Mouse (Mus musculus) lung, adult 2 months (tissue): Measurements from ENCODE around the gene Txndc5. TPM values are rescaled to one million over a fixed set of nuclear protein-coding genes. Genes with fewer than 3 reads are reported as not detected.

Experiments used
- DNase-seq: peaks from one replicate; pipeline ENCODE4 v3.0.0; 2022
- H3K4me1 ChIP-seq: fragments of 200-500 bp; 2 replicates; pipeline ENCODE4 v1.6.1; 2011; ENCODE audit warnings: low read length; ENCODE audit not compliant: control insufficient read depth, insufficient read depth
- H3K4me3 ChIP-seq: fragments of 200-500 bp; replicated peaks from 2 replicates; pipeline ENCODE3; 2011; ENCODE audit warnings: low read depth, mild to moderate bottlenecking, control low read depth, low read length; ENCODE audit errors: extremely low read depth
- CTCF ChIP-seq: fragments of 200-500 bp; IDR thresholded peaks from 2 replicates; pipeline ENCODE4 v1.5.1; 2011; ENCODE audit warnings: mild to moderate bottlenecking, low read length, control low read depth; ENCODE audit not compliant: insufficient read depth
- POLR2A ChIP-seq: fragments of 200-500 bp; IDR thresholded peaks from 2 replicates; pipeline ENCODE4 v1.6.1; 2011; ENCODE audit warnings: low read depth, mild to moderate bottlenecking, control low read depth, low read length, borderline replicate concordance; ENCODE audit errors: extremely low read depth
- WGBS: fragments of 180-500 bp; shearing (Covaris S2); methylation state at CpG from one replicate; pipeline ENCODE4 v1.1.7; 2018; 5-methylcytosine and 5-hydroxymethylcytosine counted together
- polyA plus RNA-seq: library from polyadenylated mRNA; depleted of rRNA; stranded (reverse); fragments of >200 nt; gene quantifications from 2 replicates; pipeline ENCODE4 v1.2.3, GENCODE M21; 2012; rRNA removed

Gene Txndc5
- 134 and 151 TPM in 2 replicates for polyA plus RNA-seq

GRCm38 (mm10) chr13:38528687-38529294 lies at the start of gene Txndc5:
Txndc5 (minus strand) TSS chr13:38528824.
- TF ChIP-seq POLR2A (no peak), CTCF (no peak)
- WGBS = 43% methylated on average over 9 of the region's 9 CpGs
- no peak for DNase-seq
- H3K4me3 ChIP-seq = peak within 1 kb of the TSS; percentile 78
- H3K4me1 ChIP-seq = peaks cover 21% of the 10 kb centered on the region

- Histone ChIP-seq H3K4me1 (peaks cover 5% of the 10 kb centered on the region), H3K4me3 (no peak overlapping the region)
- no peak for DNase-seq
- WGBS = 60% methylated on average over 3 of the region's 3 CpGs
- TF ChIP-seq CTCF (no peak), POLR2A (no peak)
Observed at GRCm38 (mm10) chr13:38574668-38575067, 46.0 kb upstream of the Txndc5 start.

- 94% methylated on average over 1 of the region's 1 CpGs for WGBS
Observed at GRCm38 (mm10) chr13:38573281-38573680, 44.7 kb upstream of the Txndc5 start.

GRCm38 (mm10) chr13:38565245-38565644 lies 36.6 kb upstream of the Txndc5 start:
- WGBS = 80% methylated on average over 4 of the region's 4 CpGs
- H3K4me1 ChIP-seq = no peaks in the 10 kb centered on the region
- no peak overlapping the region for H3K4me3 ChIP-seq
- DNase-seq = no peak
- TF ChIP-seq POLR2A (no peak), CTCF (no peak)

More at GRCm38 (mm10) chr13:38573281-38573680, 44.7 kb upstream of the Txndc5 start:
- DNase-seq = no peak
- TF ChIP-seq CTCF (no peak), POLR2A (no peak)
- H3K4me1 ChIP-seq = no peaks in the 10 kb centered on the region
- H3K4me3 ChIP-seq = no peak overlapping the region

- no peak for DNase-seq
- peaks cover 3% of the 10 kb centered on the region; the same call in 1 of the 2 replicates for H3K4me1 ChIP-seq
- H3K4me3 ChIP-seq = no peak overlapping the region
- TF ChIP-seq POLR2A (no peak), CTCF (no peak)
- 44% methylated on average over 11 of the region's 11 CpGs for WGBS
Observed at GRCm38 (mm10) chr13:38554611-38555010, 26.0 kb upstream of the Txndc5 start.

- TF ChIP-seq CTCF = no peak
- Histone ChIP-seq H3K4me3 (no peak overlapping the region), H3K4me1 (peaks cover 3% of the 10 kb centered on the region; the same call in 1 of the 2 replicates)
- 38% methylated on average over 3 of the region's 3 CpGs for WGBS
- DNase-seq = no peak
Observed at GRCm38 (mm10) chr13:38554210-38554609, 25.6 kb upstream of the Txndc5 start.

- WGBS = 81% methylated on average over 5 of the region's 5 CpGs
- Histone ChIP-seq H3K4me3 (no peak overlapping the region), H3K4me1 (no peaks in the 10 kb centered on the region)
- TF ChIP-seq POLR2A (no peak), CTCF (no peak)
- no peak for DNase-seq
Observed at GRCm38 (mm10) chr13:38548681-38549080, 20.1 kb upstream of the Txndc5 start.

GRCm38 (mm10) chr13:38547717-38548116 lies 19.1 kb upstream of the Txndc5 start:
- no peak for DNase-seq
- no peaks in the 10 kb centered on the region for H3K4me1 ChIP-seq
- WGBS = 71% methylated on average over 5 of the region's 5 CpGs
- TF ChIP-seq CTCF (no peak), POLR2A (no peak)
- H3K4me3 ChIP-seq = no peak overlapping the region

GRCm38 (mm10) chr13:38546754-38547153 lies 18.1 kb upstream of the Txndc5 start:
- no peak for TF ChIP-seq POLR2A
- H3K4me1 ChIP-seq = no peaks in the 10 kb centered on the region
- WGBS = 81% methylated on average over 4 of the region's 4 CpGs
- no peak overlapping the region for H3K4me3 ChIP-seq
- DNase-seq = no peak

- Histone ChIP-seq H3K4me1 (no peaks in the 10 kb centered on the region), H3K4me3 (no peak overlapping the region)
- DNase-seq = no peak
Observed at GRCm38 (mm10) chr13:38545460-38545859, 16.8 kb upstream of the Txndc5 start.

More at GRCm38 (mm10) chr13:38545460-38545859, 16.8 kb upstream of the Txndc5 start:
- no peak for TF ChIP-seq CTCF
- no peak for TF ChIP-seq POLR2A
- 49% methylated on average over 3 of the region's 3 CpGs for WGBS
